Mouse (Mus musculus): Measurements from ENCODE around the gene Sept9. TPM values are rescaled to one million over a fixed set of nuclear protein-coding genes. Genes with fewer than 3 reads are reported as not detected.
A peak's percentile ranks its signal among the peaks of the same experiment; 100 is the strongest.

Gene Sept9
- total RNA-seq, 2 experiments from 2014 or later = 11.5 to 13.6 TPM

DNA sequence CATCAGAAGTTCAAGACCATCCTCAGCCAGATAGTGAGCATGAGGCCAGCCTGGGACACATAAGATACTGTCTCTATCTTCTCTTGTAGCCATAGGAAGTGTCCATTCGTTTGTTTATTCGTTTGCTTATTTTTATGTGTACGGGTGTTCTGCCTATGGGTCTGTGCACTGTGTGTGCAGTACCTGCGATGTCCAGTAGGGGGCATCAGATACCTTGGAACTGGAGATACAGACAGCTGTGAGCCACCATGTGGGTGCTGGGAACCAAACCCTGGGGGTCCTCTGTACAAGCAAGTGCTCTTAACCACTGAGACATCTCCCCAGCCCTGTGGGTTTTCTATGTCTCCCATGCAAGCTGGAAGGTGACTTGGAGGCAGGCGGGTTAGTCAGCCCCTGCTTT, 19.6 kb upstream of the Sept9 start:
- intact Hi-C loops (cut with DNase I) = loop anchor here (2.0 to 10.0 kb wide), 2 partner anchors 179 to 315 kb away; no protein-coding TSS in a partner anchor
- DNase-seq = no peak
- H3K4me3 ChIP-seq = no peak overlapping the region
- no peak overlapping the region for H3K27ac ChIP-seq
- peak; percentile 63 for TF ChIP-seq CTCF (IDR thresholded peaks at IDR 0.05)

DNA sequence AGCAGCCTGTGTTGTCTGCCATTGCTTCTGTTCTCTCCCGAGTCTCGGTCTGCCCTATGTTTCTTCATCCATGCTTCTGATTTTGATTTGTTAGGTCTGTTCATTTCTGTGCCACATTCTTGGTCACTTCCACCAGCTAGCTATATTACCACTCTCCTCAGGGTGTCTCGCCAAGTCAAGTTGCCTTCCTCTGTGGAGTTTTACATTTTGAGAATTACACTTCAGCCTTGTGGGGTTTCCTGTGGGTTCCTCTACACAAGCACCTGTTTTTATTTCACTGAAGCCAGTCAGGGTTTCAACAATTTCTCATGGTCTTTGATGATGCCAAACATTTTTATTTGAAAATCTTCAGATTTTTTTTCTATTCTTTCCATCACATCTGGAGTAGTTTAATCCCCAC, 16.7 kb upstream of the Sept9 start:
- no peak for TF ChIP-seq CTCF (IDR thresholded peaks at IDR 0.05)
- no peak for DNase-seq
- Histone ChIP-seq H3K4me3 (no peak overlapping the region), H3K27ac (no peak overlapping the region)
- intact Hi-C loops (cut with DNase I) = no loop called here

- no peak for TF ChIP-seq CTCF (IDR thresholded peaks at IDR 0.05)
- no peak for DNase-seq
- intact Hi-C loops (cut with DNase I) = no loop called here
- Histone ChIP-seq H3K4me3 (no peak overlapping the region), H3K27ac (no peak overlapping the region)
Measured at GRCm38 (mm10) chr11:117183299-117183698, 16.2 kb upstream of the Sept9 start.

DNA sequence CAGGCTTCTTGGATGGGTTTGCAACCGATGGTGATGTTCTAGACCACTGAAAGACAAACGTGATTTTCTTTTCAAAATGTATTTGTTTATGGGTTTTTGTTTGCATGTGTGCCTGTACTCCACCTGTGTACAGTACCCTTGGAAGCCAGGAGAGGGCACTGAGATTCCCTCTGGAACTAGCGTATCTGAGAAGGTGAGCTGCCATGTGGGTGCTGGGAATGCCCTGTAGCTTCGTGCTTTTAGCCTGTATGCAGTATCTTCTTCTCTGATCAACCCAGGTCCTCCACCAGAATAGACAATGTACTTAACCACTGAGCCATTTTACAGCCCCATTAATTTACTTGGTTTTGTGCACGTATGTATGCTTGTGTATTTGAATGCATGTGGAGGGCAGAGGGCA, 15.6 kb upstream of the Sept9 start:
- DNase-seq = no peak
- intact Hi-C loops (cut with DNase I) = no loop called here
- H3K4me3 ChIP-seq = no peak overlapping the region
- peak; percentile 5; the same call in 1 of the 2 replicates for TF ChIP-seq CTCF (IDR thresholded peaks at IDR 0.05)
- H3K27ac ChIP-seq = no peak overlapping the region

GRCm38 (mm10) chr11:117185076-117185933, 14.2 kb upstream of the Sept9 start:
- peak; percentile 33 for DNase-seq
- no peak overlapping the region for H3K4me3 ChIP-seq
- intact Hi-C loops (cut with DNase I) = no loop called here
- no peak for TF ChIP-seq CTCF (IDR thresholded peaks at IDR 0.05)
- H3K27ac ChIP-seq = peak overlapping the region; percentile 53

DNA sequence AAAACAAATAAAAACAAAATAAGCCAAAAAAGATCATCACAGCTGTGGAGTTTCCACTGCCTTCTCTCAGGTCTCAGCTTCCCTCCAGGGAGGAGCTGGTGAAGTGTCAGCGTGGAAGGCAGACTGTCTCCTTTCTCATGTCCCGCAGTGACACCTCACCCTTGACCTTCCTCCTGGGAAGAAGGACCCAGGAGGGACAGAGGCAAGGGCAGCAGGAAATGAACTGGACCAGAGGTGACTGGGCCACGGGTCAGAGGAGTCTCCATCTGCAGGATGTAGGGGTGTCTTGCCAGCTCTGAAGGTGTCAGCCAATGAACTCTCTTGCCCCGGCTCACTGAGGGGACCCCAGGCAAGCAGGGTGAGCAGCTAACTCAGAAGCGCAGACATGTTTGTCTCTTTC, 7.9 kb upstream of the Sept9 start:
- intact Hi-C loops (cut with DNase I) = loop anchor here (10.0 kb wide), 1 partner anchor 297 kb away; no protein-coding TSS in a partner anchor
- TF ChIP-seq CTCF (IDR thresholded peaks at IDR 0.05) = no peak
- no peak for DNase-seq
- no peak overlapping the region for H3K4me3 ChIP-seq
- no peak overlapping the region for H3K27ac ChIP-seq

GRCm38 (mm10) chr11:117194475-117194937, 5.0 kb upstream of the Sept9 start:
- Histone ChIP-seq H3K4me3 (no peak overlapping the region), H3K27ac (no peak overlapping the region)
- TF ChIP-seq CTCF (IDR thresholded peaks at IDR 0.05) = no peak
- no peak for DNase-seq
- intact Hi-C loops (cut with DNase I) = loop anchor here (10.0 kb wide), 1 partner anchor 300 kb away; no protein-coding TSS in a partner anchor

DNA sequence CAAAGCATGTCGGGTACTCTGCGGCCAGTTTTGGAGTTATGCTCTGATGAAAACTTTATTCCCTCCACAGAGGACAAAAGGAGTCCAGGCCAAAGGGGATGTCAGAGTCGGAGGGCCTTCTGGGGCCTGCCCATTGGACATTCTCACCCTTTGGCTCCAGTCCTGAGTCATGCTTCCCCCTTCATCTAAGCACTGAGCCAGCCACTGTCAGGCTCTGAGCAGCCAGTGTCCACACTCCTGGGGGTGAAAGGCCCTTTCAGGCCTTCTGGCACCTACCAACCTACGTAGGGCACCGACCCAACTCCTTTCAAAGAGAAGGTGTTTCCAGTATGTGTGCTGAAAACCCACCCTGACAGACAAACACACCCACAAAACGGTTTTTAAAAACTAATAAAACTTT, 3.8 kb upstream of the Sept9 start:
- intact Hi-C loops (cut with DNase I) = loop anchor here (10.0 kb wide), 1 partner anchor 301 kb away; no protein-coding TSS in a partner anchor
- Histone ChIP-seq H3K4me3 (no peak overlapping the region), H3K27ac (no peak overlapping the region)
- no peak for TF ChIP-seq CTCF (IDR thresholded peaks at IDR 0.05)
- DNase-seq = no peak

GRCm38 (mm10) chr11:117196681-117197080, 2.8 kb upstream of the Sept9 start:
- Histone ChIP-seq H3K4me3 (no peak overlapping the region), H3K27ac (no peak overlapping the region)
- intact Hi-C loops (cut with DNase I) = loop anchor here (10.0 kb wide), 1 partner anchor 302 kb away; no protein-coding TSS in a partner anchor
- DNase-seq = no peak
- TF ChIP-seq CTCF (IDR thresholded peaks at IDR 0.05) = no peak

- Histone ChIP-seq H3K4me3 (no peak overlapping the region), H3K27ac (no peak overlapping the region)
- TF ChIP-seq CTCF (IDR thresholded peaks at IDR 0.05) = no peak
- intact Hi-C loops (cut with DNase I) = loop anchor here (10.0 kb wide), 1 partner anchor 303 kb away; no protein-coding TSS in a partner anchor
- DNase-seq = no peak
Measured at GRCm38 (mm10) chr11:117198122-117198521, 1.3 kb upstream of the Sept9 start.

- Histone ChIP-seq H3K4me3 (no peak overlapping the region), H3K27ac (no peak overlapping the region)
- no peak for DNase-seq
- no peak for TF ChIP-seq CTCF (IDR thresholded peaks at IDR 0.05)
- intact Hi-C loops (cut with DNase I) = no loop called here
Measured at GRCm38 (mm10) chr11:117201846-117202245, 2.4 kb downstream of the Sept9 start.

- Histone ChIP-seq H3K4me3 (no peak overlapping the region), H3K27ac (no peak overlapping the region)
- intact Hi-C loops (cut with DNase I) = no loop called here
- no peak for DNase-seq
- no peak for TF ChIP-seq CTCF (IDR thresholded peaks at IDR 0.05)
Measured at GRCm38 (mm10) chr11:117204606-117205005, 5.1 kb downstream of the Sept9 start.

GRCm38 (mm10) chr11:117205042-117205441, 5.6 kb downstream of the Sept9 start:
- DNase-seq = no peak
- intact Hi-C loops (cut with DNase I) = no loop called here

More at GRCm38 (mm10) chr11:117205042-117205441, 5.6 kb downstream of the Sept9 start:
- TF ChIP-seq CTCF (IDR thresholded peaks at IDR 0.05) = no peak
- H3K27ac ChIP-seq = no peak overlapping the region
- no peak overlapping the region for H3K4me3 ChIP-seq
